Mouse (Mus musculus) heart, embryonic 11.5 days (tissue): ENCODE results near the gene Tmem267. TPM values are rescaled to one million over a fixed set of nuclear protein-coding genes. Genes with fewer than 3 reads are reported as not detected.

ENCODE experiments used
- ATAC-seq: fragments of 200-750 bp; cut with Nextera tagmentation; replicated peaks from 2 replicates; pipeline ENCODE4 v1.8.0; 2017; ENCODE audit warnings: moderate library complexity; ENCODE audit not compliant: insufficient number of reproducible peaks, low FRiP score, low TSS enrichment
- H3K27ac ChIP-seq: fragments of 300-500 bp; sonication (generic); 2 replicates; pipeline ENCODE4 v1.5.1; 2014; ENCODE audit warnings: mild to moderate bottlenecking, low read depth, low read length
- H3K27me3 ChIP-seq: fragments of 300-500 bp; sonication (generic); 2 replicates; pipeline ENCODE4 v1.6.1; 2014; ENCODE audit warnings: mild to moderate bottlenecking, low read length, mixed read lengths; ENCODE audit not compliant: control insufficient read depth, insufficient read depth
- H3K36me3 ChIP-seq: fragments of 300-500 bp; sonication (generic); 2 replicates; pipeline ENCODE4 v1.6.1; 2014; ENCODE audit warnings: mild to moderate bottlenecking, low read length, moderate library complexity, mixed read lengths; ENCODE audit not compliant: control insufficient read depth, insufficient read depth
- H3K4me1 ChIP-seq: fragments of 300-500 bp; sonication (generic); 2 replicates; pipeline ENCODE4 v1.6.1; 2014; ENCODE audit warnings: low read length; ENCODE audit not compliant: control insufficient read depth, insufficient read depth
- H3K4me2 ChIP-seq: fragments of 300-500 bp; sonication (generic); 2 replicates; pipeline ENCODE4 v1.6.1; 2014; ENCODE audit warnings: mild to moderate bottlenecking, moderate library complexity
- H3K4me3 ChIP-seq: fragments of 300-500 bp; sonication (generic); 2 replicates; pipeline ENCODE4 v1.5.1; 2014; ENCODE audit warnings: low read depth, low read length
- H3K9ac ChIP-seq: fragments of 300-500 bp; sonication (generic); 2 replicates; pipeline ENCODE4 v1.6.1; 2014; ENCODE audit warnings: mild to moderate bottlenecking, low read depth, low read length, moderate library complexity
- H3K9me3 ChIP-seq: fragments of 300-500 bp; sonication (generic); replicated peaks from 2 replicates; pipeline ENCODE4 v1.6.1; 2016; ENCODE audit warnings: low read length; ENCODE audit not compliant: control insufficient read depth
- WGBS: fragments of 180-500 bp; shearing (Covaris S2); extraction: QIAGEN DNeasy Blood & Tissue Kit; methylation state at CpG from one replicate; pipeline ENCODE4 v1.1.7; 2014; ENCODE audit not compliant: insufficient replicate concordance; 5-methylcytosine and 5-hydroxymethylcytosine counted together
- polyA plus RNA-seq: library from polyadenylated mRNA; unstranded; fragments of >200 nt; fragmentation: Nextera tagmentation; extraction: Ambion mirVana; gene quantifications from 2 replicates; pipeline ENCODE4 v1.2.1, GENCODE M21; 2014

The Tmem267 gene
- 1.0 and 1.6 TPM in 2 replicates for polyA plus RNA-seq

GRCm38 (mm10) chr13:119487880-119488580, at the start of gene Tmem267, which contains the start of gene 3110070M22Rik:
TSS of gene Tmem267 (plus strand) at chr13:119488039.
TSS of gene 3110070M22Rik (minus strand) at chr13:119488383.
- peaks cover 12% of the 10 kb centered on the region for H3K9me3 ChIP-seq
- H3K27me3 ChIP-seq, result no peaks in the 10 kb centered on the region
- peaks cover 10% of the 10 kb centered on the region for H3K36me3 ChIP-seq
- H3K4me2 ChIP-seq, result peak within 1 kb of the TSS; percentile 41
- H3K4me1 ChIP-seq, result no peaks in the 10 kb centered on the region
- H3K27ac ChIP-seq, result 0 out of 2 replicates have a peak within 1 kb of the TSS, but pooled peaks have one; percentile 6
- no peak for ATAC-seq
- no peak within 1 kb of the TSS for H3K9ac ChIP-seq
- H3K4me3 ChIP-seq, result no peak within 1 kb of the TSS
- 80% methylated on average over 87 of the region's 87 CpGs for WGBS

- no peak for ATAC-seq
- no peak overlapping the region for H3K27ac ChIP-seq
- peaks cover 28% of the 10 kb centered on the region for H3K36me3 ChIP-seq
- H3K27me3 ChIP-seq, result no peaks in the 10 kb centered on the region
- H3K4me2 ChIP-seq, result no peak overlapping the region
- H3K9me3 ChIP-seq, result no peaks in the 10 kb centered on the region
- H3K4me3 ChIP-seq, result no peak overlapping the region
- no peaks in the 10 kb centered on the region for H3K4me1 ChIP-seq
- no peak overlapping the region for H3K9ac ChIP-seq
- 93% methylated on average over 1 of the region's 1 CpGs for WGBS
Observed at GRCm38 (mm10) chr13:119442244-119442643, 45.6 kb upstream of the Tmem267 start.

- Histone ChIP-seq H3K9me3 (no peaks in the 10 kb centered on the region), H3K4me1 (no peaks in the 10 kb centered on the region), H3K27ac (no peak overlapping the region), H3K4me2 (no peak overlapping the region), H3K4me3 (no peak overlapping the region), H3K27me3 (no peaks in the 10 kb centered on the region), H3K36me3 (peaks cover 26% of the 10 kb centered on the region), H3K9ac (no peak overlapping the region)
- 91% methylated on average over 4 of the region's 4 CpGs for WGBS
- no peak for ATAC-seq
Observed at GRCm38 (mm10) chr13:119453563-119453962, 34.3 kb upstream of the Tmem267 start.

GRCm38 (mm10) chr13:119455082-119455481, 32.8 kb upstream of the Tmem267 start:
- Histone ChIP-seq H3K9ac (no peak overlapping the region), H3K36me3 (peaks cover 24% of the 10 kb centered on the region), H3K4me2 (no peak overlapping the region), H3K9me3 (no peaks in the 10 kb centered on the region), H3K4me3 (no peak overlapping the region), H3K4me1 (no peaks in the 10 kb centered on the region), H3K27ac (no peak overlapping the region), H3K27me3 (no peaks in the 10 kb centered on the region)
- ATAC-seq, result no peak

- Histone ChIP-seq H3K4me1 (no peaks in the 10 kb centered on the region), H3K27me3 (no peaks in the 10 kb centered on the region), H3K36me3 (peaks cover 14% of the 10 kb centered on the region), H3K27ac (no peak overlapping the region), H3K4me2 (no peak overlapping the region), H3K4me3 (no peak overlapping the region), H3K9me3 (no peaks in the 10 kb centered on the region), H3K9ac (no peak overlapping the region)
- 90% methylated on average over 7 of the region's 7 CpGs for WGBS
- ATAC-seq, result no peak
Observed at GRCm38 (mm10) chr13:119456342-119456741, 31.5 kb upstream of the Tmem267 start.

- Histone ChIP-seq H3K27ac (peak overlapping the region; percentile 70; the same call in 1 of the 2 replicates), H3K9me3 (no peaks in the 10 kb centered on the region), H3K4me2 (peak overlapping the region; percentile 79), H3K36me3 (peaks cover 10% of the 10 kb centered on the region), H3K4me3 (peak overlapping the region; percentile 86), H3K4me1 (peaks cover 10% of the 10 kb centered on the region; the same call in 1 of the 2 replicates), H3K27me3 (no peaks in the 10 kb centered on the region), H3K9ac (peak overlapping the region; percentile 85)
- 17% methylated on average over 10 of the region's 10 CpGs for WGBS
- ATAC-seq, result peak; percentile 17; the same call in 1 of the 2 replicates
Observed at GRCm38 (mm10) chr13:119461900-119462595, 25.8 kb upstream of the Tmem267 start.

GRCm38 (mm10) chr13:119462596-119463560, 25.0 kb upstream of the Tmem267 start, which contains the start of gene 4833420G17Rik:
TSS of gene 4833420G17Rik (plus strand) at chr13:119462768.
- 9% methylated on average over 57 of the region's 57 CpGs for WGBS

GRCm38 (mm10) chr13:119476631-119477030, 11.2 kb upstream of the Tmem267 start:
- H3K27me3 ChIP-seq, result no peaks in the 10 kb centered on the region
- no peak overlapping the region for H3K27ac ChIP-seq
- H3K4me1 ChIP-seq, result no peaks in the 10 kb centered on the region
- no peak overlapping the region for H3K9ac ChIP-seq
- 49% methylated on average over 9 of the region's 9 CpGs for WGBS
- peaks cover 23% of the 10 kb centered on the region for H3K36me3 ChIP-seq
- no peak for ATAC-seq
- no peak overlapping the region for H3K4me3 ChIP-seq
- H3K9me3 ChIP-seq, result no peaks in the 10 kb centered on the region
- H3K4me2 ChIP-seq, result no peak overlapping the region

More at GRCm38 (mm10) chr13:119462596-119463560, 25.0 kb upstream of the Tmem267 start, which contains the start of gene 4833420G17Rik:
- Histone ChIP-seq H3K4me2 (peak within 1 kb of the TSS; percentile 79), H3K36me3 (peaks cover 13% of the 10 kb centered on the region), H3K27me3 (no peaks in the 10 kb centered on the region), H3K9me3 (no peaks in the 10 kb centered on the region), H3K27ac (peak within 1 kb of the TSS; percentile 70; the same call in 1 of the 2 replicates), H3K4me1 (peaks cover 10% of the 10 kb centered on the region; the same call in 1 of the 2 replicates), H3K4me3 (peak within 1 kb of the TSS; percentile 86), H3K9ac (peak within 1 kb of the TSS; percentile 85)
- ATAC-seq, result peak; percentile 90
